Mouse (Mus musculus): ENCODE measurements around the gene Efnb1. TPM values are rescaled to one million over a fixed set of nuclear protein-coding genes. Genes with fewer than 3 reads are reported as not detected.

Gene Efnb1
- polyA plus RNA-seq, 1 experiment from 2014 or later = 1.2 TPM

GRCm38 (mm10) chrX:99185081-99185596 lies 49.2 kb downstream of the Efnb1 start:
- H3K4me3 ChIP-seq (ENCODE audit: inconsistent target) = no peak overlapping the region
- WGBS (ENCODE audit: missing documents) = 81% methylated on average over 8 of the region's 9 CpGs
- no peaks in the 10 kb centered on the region for H3K79me2 ChIP-seq (ENCODE audit: inconsistent target)
- no peaks in the 10 kb centered on the region for H3K36me3 ChIP-seq (ENCODE audit: inconsistent target)
- no peak overlapping the region for H3K27ac ChIP-seq

- H3K27ac ChIP-seq = no peak overlapping the region
- no peaks in the 10 kb centered on the region for H3K36me3 ChIP-seq (ENCODE audit: inconsistent target)
- 89% methylated on average over 9 of the region's 10 CpGs for WGBS (ENCODE audit: missing documents)
- no peak overlapping the region for H3K4me3 ChIP-seq (ENCODE audit: inconsistent target)
- no peaks in the 10 kb centered on the region for H3K79me2 ChIP-seq (ENCODE audit: inconsistent target)
Measured at GRCm38 (mm10) chrX:99186497-99187435, 50.8 kb downstream of the Efnb1 start.

- Histone ChIP-seq H3K36me3 (ENCODE audit: inconsistent target) (no peaks in the 10 kb centered on the region), H3K4me3 (ENCODE audit: inconsistent target) (no peak overlapping the region), H3K79me2 (ENCODE audit: inconsistent target) (no peaks in the 10 kb centered on the region), H3K27ac (no peak overlapping the region)
- 91% methylated on average over 10 of the region's 10 CpGs for WGBS (ENCODE audit: missing documents)
Measured at GRCm38 (mm10) chrX:99191441-99192087, 55.6 kb downstream of the Efnb1 start.

- H3K79me2 ChIP-seq (ENCODE audit: inconsistent target) = no peaks in the 10 kb centered on the region
- no peaks in the 10 kb centered on the region for H3K36me3 ChIP-seq (ENCODE audit: inconsistent target)
- H3K27ac ChIP-seq = no peak overlapping the region
- no peak overlapping the region for H3K4me3 ChIP-seq (ENCODE audit: inconsistent target)
- WGBS (ENCODE audit: missing documents) = 89% methylated on average over 9 of the region's 9 CpGs
Measured at GRCm38 (mm10) chrX:99196910-99197309, 61.0 kb downstream of the Efnb1 start.

GRCm38 (mm10) chrX:99198532-99198931 lies 62.6 kb downstream of the Efnb1 start:
- no peaks in the 10 kb centered on the region for H3K79me2 ChIP-seq (ENCODE audit: inconsistent target)
- H3K36me3 ChIP-seq (ENCODE audit: inconsistent target) = no peaks in the 10 kb centered on the region
- peak overlapping the region; percentile 53 for H3K27ac ChIP-seq
- peak overlapping the region; percentile 11; the same call in 1 of the 2 replicates for H3K4me3 ChIP-seq (ENCODE audit: inconsistent target)
- 50% methylated on average over 5 of the region's 9 CpGs for WGBS (ENCODE audit: missing documents)

Other genes starting within 250 kb of the Efnb1 start
- 25.9 to 33.1 TPM (median 27.6 TPM) in 3 replicates for gene Ophn1, start 245.1 kb upstream of the Efnb1 start, polyA plus RNA-seq (2018)
- 25.8 to 33.1 TPM (median 32.2 TPM) in 3 replicates for gene Yipf6, start 199.8 kb upstream of the Efnb1 start, polyA plus RNA-seq (2018)
- gene Stard8, start 132.9 kb upstream of the Efnb1 start, polyA plus RNA-seq (2018) = 38.4 to 50.2 TPM (median 42.6 TPM) in 3 replicates

Data from macrophage (primary cell).